Mouse (Mus musculus): ENCODE data around the gene Il10. TPM values are rescaled to one million over a fixed set of nuclear protein-coding genes. Genes with fewer than 3 reads are reported as not detected.

The Il10 gene
- polyA plus RNA-seq, 1 experiment from 2014 or later, result not detected

- WGBS, result 84% methylated on average over 7 of the region's 7 CpGs
- peaks cover 51% of the 10 kb centered on the region for H3K4me1 ChIP-seq
- no peak overlapping the region for H3K4me3 ChIP-seq (replicated peaks)
- H3K27ac ChIP-seq, result no peak overlapping the region
- H3K9ac ChIP-seq, result no peak overlapping the region
- no peak overlapping the region for H3K4me2 ChIP-seq
- no peaks in the 10 kb centered on the region for H3K9me3 ChIP-seq (replicated peaks)
- H3K36me3 ChIP-seq, result no peaks in the 10 kb centered on the region
- no peak for ATAC-seq (replicated peaks; ENCODE audit: low FRiP score)
- H3K27me3 ChIP-seq, result no peaks in the 10 kb centered on the region
These were observed 52.8 kb downstream of the Il10 start for GRCm38 (mm10) chr1:131072376-131072990.

GRCm38 (mm10) chr1:131074524-131074938, 54.9 kb downstream of the Il10 start:
- ATAC-seq (replicated peaks; ENCODE audit: low FRiP score), result no peak
- H3K27ac ChIP-seq, result 0 out of 2 replicates have a peak overlapping the region, but pooled peaks have one; percentile 6
- no peak overlapping the region for H3K9ac ChIP-seq
- no peaks in the 10 kb centered on the region for H3K9me3 ChIP-seq (replicated peaks)
- no peaks in the 10 kb centered on the region for H3K27me3 ChIP-seq
- no peak overlapping the region for H3K4me3 ChIP-seq (replicated peaks)
- H3K4me2 ChIP-seq, result no peak overlapping the region
- no peaks in the 10 kb centered on the region for H3K36me3 ChIP-seq
- H3K4me1 ChIP-seq, result peaks cover 66% of the 10 kb centered on the region
- WGBS, result 75% methylated on average over 8 of the region's 8 CpGs

Other genes with a start within 250 kb of the Il10 start
- gene Fcamr, start 218.9 kb upstream of the Il10 start, polyA plus RNA-seq (2015; fragmentation: Nextera tagmentation; extraction: Ambion mirVana), result not detected in 2 replicates
- gene Pigr, start 193.2 kb upstream of the Il10 start, polyA plus RNA-seq (2015; fragmentation: Nextera tagmentation; extraction: Ambion mirVana), result 0.05 TPM in 1 of 2 replicates, not detected in the other
- 0.47 TPM in 1 of 2 replicates, not detected in the other for gene Fcmr, start 154.2 kb upstream of the Il10 start, polyA plus RNA-seq (2015; fragmentation: Nextera tagmentation; extraction: Ambion mirVana)
- 0.13 TPM in 1 of 2 replicates, not detected in the other for gene Il24, start 132.4 kb upstream of the Il10 start, polyA plus RNA-seq (2015; fragmentation: Nextera tagmentation; extraction: Ambion mirVana)
- not detected in 2 replicates for gene Il20, start 108.4 kb upstream of the Il10 start, polyA plus RNA-seq (2015; fragmentation: Nextera tagmentation; extraction: Ambion mirVana)
- gene Il19, start 79.7 kb upstream of the Il10 start, polyA plus RNA-seq (2015; fragmentation: Nextera tagmentation; extraction: Ambion mirVana), result 0.18 TPM in 1 of 2 replicates, not detected in the other
- 44.7 and 49.3 TPM in 2 replicates for gene Mapkapk2, start 78.0 kb downstream of the Il10 start, polyA plus RNA-seq (2015; fragmentation: Nextera tagmentation; extraction: Ambion mirVana)
- 5.2 and 6.8 TPM in 2 replicates for gene Dyrk3, start 118.5 kb downstream of the Il10 start, polyA plus RNA-seq (2015; fragmentation: Nextera tagmentation; extraction: Ambion mirVana)
- gene Eif2d, start 133.3 kb downstream of the Il10 start, polyA plus RNA-seq (2015; fragmentation: Nextera tagmentation; extraction: Ambion mirVana), result 61.4 and 68.2 TPM in 2 replicates
- 2.8 and 2.9 TPM in 2 replicates for gene Rassf5, start 225.4 kb downstream of the Il10 start, polyA plus RNA-seq (2015; fragmentation: Nextera tagmentation; extraction: Ambion mirVana)

Data from kidney, embryonic 15.5 days (tissue).